Mouse (Mus musculus) liver, embryonic 14.5 days (tissue): ENCODE measurements around the gene Ube4b. TPM values are rescaled to one million over a fixed set of nuclear protein-coding genes. Genes with fewer than 3 reads are reported as not detected.

Source experiments
- ATAC-seq: fragments of 200-750 bp; cut with Nextera tagmentation; 2 replicates; pipeline ENCODE4 v1.8.0; 2017; ENCODE audit warnings: moderate number of reproducible peaks, mild to moderate bottlenecking, moderate library complexity; ENCODE audit not compliant: insufficient read depth
- DNase-seq, 3 experiments: peaks; one replicate each; pipeline ENCODE4 v3.0.0-alpha.2; 2012 to 2013; ENCODE audit warnings: low read depth in 3 of 3, low spot score in 3 of 3
- H3K27ac ChIP-seq: fragments of 300-500 bp; sonication (generic); 2 replicates; pipeline ENCODE4 v1.5.1; 2014; ENCODE audit warnings: moderate library complexity, mild to moderate bottlenecking, control low read depth, inconsistent platforms
- H3K27me3 ChIP-seq: fragments of 300-500 bp; sonication (generic); 2 replicates; pipeline ENCODE4 v1.6.1; 2014; ENCODE audit warnings: mild to moderate bottlenecking, low read length, moderate library complexity; ENCODE audit not compliant: control insufficient read depth, insufficient read depth
- H3K36me3 ChIP-seq: fragments of 300-500 bp; sonication (generic); replicated peaks from 2 replicates; pipeline ENCODE4 v1.6.1; 2014; ENCODE audit warnings: low read depth; ENCODE audit not compliant: control insufficient read depth, insufficient read depth
- H3K4me1 ChIP-seq, 2 experiments: fragments of 200-500 bp in 1 of 2; fragments of 300-500 bp in 1 of 2; sonication (generic) in 1 of 2; replicated peaks; 2 replicates each; pipeline ENCODE4 v1.6.1; 2012 to 2014; ENCODE audit warnings: antibody characterized with exemption in 1 of 2, inconsistent platforms in 1 of 2, low read length in 1 of 2; ENCODE audit not compliant: control insufficient read depth in 2 of 2, insufficient read depth in 2 of 2
- H3K4me2 ChIP-seq: fragments of 300-500 bp; sonication (generic); 2 replicates; pipeline ENCODE4 v1.6.1; 2014; ENCODE audit warnings: low read depth, mild to moderate bottlenecking, control low read depth, moderate library complexity
- H3K4me3 ChIP-seq, 2 experiments: fragments of 200-500 bp in 1 of 2; fragments of 300-500 bp in 1 of 2; sonication (generic) in 1 of 2; 2 replicates each; pipeline ENCODE4 v1.5.1; 2012 to 2014; ENCODE audit warnings: low read depth in 2 of 2, low read length in 2 of 2, mild to moderate bottlenecking in 2 of 2, control low read depth in 1 of 2, inconsistent platforms in 1 of 2, moderate library complexity in 1 of 2; ENCODE audit not compliant: insufficient read depth in 1 of 2
- H3K9ac ChIP-seq: fragments of 300-500 bp; sonication (generic); replicated peaks from 2 replicates; pipeline ENCODE4 v1.6.1; 2014; ENCODE audit warnings: mild to moderate bottlenecking, control low read depth, moderate library complexity
- H3K9me3 ChIP-seq: fragments of 300-500 bp; sonication (generic); 2 replicates; pipeline ENCODE4 v1.6.1; 2016; ENCODE audit warnings: low read length, mixed read lengths; ENCODE audit not compliant: control insufficient read depth
- CTCF ChIP-seq: IDR thresholded peaks from 2 replicates; pipeline ENCODE4 v1.5.1; 2016; ENCODE audit warnings: antibody characterized with exemption, low read depth, control low read depth
- EP300 ChIP-seq: IDR thresholded peaks from 2 replicates; pipeline ENCODE4 v1.6.1; 2016; ENCODE audit warnings: antibody characterized with exemption, low read depth
- WGBS: fragments of 180-500 bp; shearing (Covaris S2); extraction: QIAGEN DNeasy Blood & Tissue Kit; methylation state at CpG from one replicate; pipeline ENCODE4 v1.1.7; 2014; ENCODE audit not compliant: insufficient replicate concordance; 5-methylcytosine and 5-hydroxymethylcytosine counted together
- polyA plus RNA-seq, 2 experiments: library from polyadenylated mRNA; depleted of rRNA in 1 of 2; stranded (reverse) in 1 of 2; unstranded in 1 of 2; fragments of >200 nt; fragmentation: Nextera tagmentation in 1 of 2; extraction: Ambion mirVana in 1 of 2; gene quantifications; 2 replicates each; pipeline versions ENCODE4 v1.2.1 to v1.2.3; 2012 to 2014

The Ube4b gene
- polyA plus RNA-seq, 2 experiments, result 8.2 to 16.7 TPM

DNA sequence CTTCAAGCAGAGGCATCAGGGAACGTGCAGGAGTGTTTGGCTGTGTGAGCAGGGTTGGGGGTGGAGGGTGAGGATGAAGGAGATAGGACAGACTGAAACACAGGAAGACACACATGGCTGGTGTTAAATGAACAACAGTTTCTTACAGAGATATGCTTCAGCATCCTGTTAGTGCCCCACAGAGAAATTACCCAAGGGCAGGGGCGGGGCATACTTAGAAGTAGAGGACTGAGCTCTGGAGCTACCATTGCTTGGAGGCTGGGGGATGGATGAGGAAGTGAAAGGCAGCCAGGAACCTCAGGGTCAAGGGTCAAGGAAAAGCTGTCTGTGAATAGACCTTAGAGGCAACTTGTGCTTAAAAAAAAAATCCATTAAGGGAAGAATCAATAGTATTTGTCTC lies 85.9 kb downstream of the Ube4b start:
- H3K36me3 ChIP-seq, result peaks cover 10% of the 10 kb centered on the region
- peaks cover 14 to 17% of the 10 kb centered on the region in 2 experiments for H3K4me1 ChIP-seq

DNA sequence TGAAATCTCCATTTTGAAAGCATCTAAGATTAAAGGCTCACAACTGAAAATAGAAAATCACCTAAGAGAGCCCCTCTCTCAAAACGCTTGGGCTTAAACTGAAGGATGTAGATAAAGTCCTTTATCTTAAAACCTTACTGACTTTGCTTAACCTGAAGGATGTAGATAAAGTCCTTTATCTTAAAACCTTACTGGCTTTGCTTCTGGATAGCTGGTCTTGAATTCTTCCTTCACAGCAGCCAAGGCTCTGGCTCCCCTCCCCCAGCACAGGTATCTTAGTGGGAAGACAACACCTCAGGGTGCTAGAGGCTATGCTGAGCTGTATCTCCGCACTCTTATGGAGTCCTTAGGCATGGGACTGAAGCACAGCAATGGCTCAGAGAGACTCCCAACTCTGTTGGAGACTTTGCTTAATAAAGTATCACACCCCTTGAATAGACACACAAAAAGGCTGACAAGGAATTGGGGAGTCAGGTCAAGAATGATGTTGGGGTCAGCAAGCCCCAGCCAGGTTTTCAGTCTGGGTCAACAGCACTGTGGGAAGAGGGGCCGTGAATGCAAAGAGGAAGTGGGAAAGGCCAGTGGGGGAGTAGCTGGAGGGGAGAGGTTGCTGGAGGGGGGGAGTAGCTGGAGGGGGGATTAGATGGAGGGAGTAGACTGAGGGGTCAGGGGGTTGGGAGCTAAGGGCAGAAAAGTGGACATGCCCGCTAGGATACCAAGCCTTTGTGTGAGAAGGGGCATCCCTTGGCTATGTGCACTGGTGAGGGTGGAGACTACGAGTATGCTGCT lies 86.9 kb downstream of the Ube4b start:
- no peaks in the 10 kb centered on the region for H3K27me3 ChIP-seq
- peak in 1 of 3 experiments; percentile 18 for DNase-seq
- H3K9me3 ChIP-seq, result no peaks in the 10 kb centered on the region
- TF ChIP-seq EP300 (peak; percentile 68), CTCF (no peak)
- peaks cover 14 to 17% of the 10 kb centered on the region in 2 experiments for H3K4me1 ChIP-seq
- no peak overlapping the region for H3K4me3 ChIP-seq
- ATAC-seq, result peak; percentile 46; the same call in 1 of the 2 replicates
- 27% methylated on average over 5 of the region's 5 CpGs for WGBS
- peaks cover 13% of the 10 kb centered on the region for H3K36me3 ChIP-seq
- H3K4me2 ChIP-seq, result no peak overlapping the region
- no peak overlapping the region for H3K27ac ChIP-seq
- no peak overlapping the region for H3K9ac ChIP-seq

More for the DNA sequence above, 85.9 kb downstream of the Ube4b start:
- H3K4me2 ChIP-seq, result no peak overlapping the region
- ATAC-seq (peak; percentile 34; the same call in 1 of the 2 replicates), DNase-seq (peak in 1 of 3 experiments; percentile 9)
- no peak overlapping the region for H3K9ac ChIP-seq
- no peaks in the 10 kb centered on the region for H3K9me3 ChIP-seq
- no peak overlapping the region for H3K4me3 ChIP-seq
- no peaks in the 10 kb centered on the region for H3K27me3 ChIP-seq
- no peak overlapping the region for H3K27ac ChIP-seq
- TF ChIP-seq CTCF (no peak), EP300 (no peak)
- WGBS, result 22% methylated on average over 2 of the region's 2 CpGs

DNA sequence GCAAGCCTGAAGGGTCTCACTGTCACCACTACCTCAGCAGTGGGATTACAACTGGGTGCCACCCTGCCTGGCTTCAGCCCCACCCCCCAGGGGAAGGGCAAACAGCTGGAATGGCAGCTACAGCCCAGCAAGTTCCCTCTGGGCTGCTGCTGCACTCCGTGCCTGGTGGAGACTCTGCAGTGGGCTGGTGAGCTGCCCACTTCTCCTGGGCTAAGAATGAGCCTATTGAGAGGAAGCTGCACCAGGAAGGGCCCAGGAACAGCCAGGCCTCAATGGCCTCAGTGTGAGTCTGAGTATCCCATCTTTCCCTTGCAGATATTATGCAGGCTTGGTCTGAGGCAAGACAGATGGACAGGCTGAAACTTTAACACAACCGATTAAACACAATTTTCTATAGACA lies 88.4 kb downstream of the Ube4b start:
- TF ChIP-seq EP300 (no peak), CTCF (no peak)
- DNase-seq (no peak), ATAC-seq (no peak)
- peaks cover 16% of the 10 kb centered on the region for H3K36me3 ChIP-seq
- H3K4me3 ChIP-seq, result no peak overlapping the region
- WGBS, result 55% methylated on average over 2 of the region's 2 CpGs
- no peaks in the 10 kb centered on the region for H3K9me3 ChIP-seq
- no peak overlapping the region for H3K4me2 ChIP-seq
- H3K9ac ChIP-seq, result no peak overlapping the region
- no peak overlapping the region for H3K27ac ChIP-seq
- H3K27me3 ChIP-seq, result no peaks in the 10 kb centered on the region
- peaks cover 14 to 17% of the 10 kb centered on the region in 2 experiments for H3K4me1 ChIP-seq

DNA sequence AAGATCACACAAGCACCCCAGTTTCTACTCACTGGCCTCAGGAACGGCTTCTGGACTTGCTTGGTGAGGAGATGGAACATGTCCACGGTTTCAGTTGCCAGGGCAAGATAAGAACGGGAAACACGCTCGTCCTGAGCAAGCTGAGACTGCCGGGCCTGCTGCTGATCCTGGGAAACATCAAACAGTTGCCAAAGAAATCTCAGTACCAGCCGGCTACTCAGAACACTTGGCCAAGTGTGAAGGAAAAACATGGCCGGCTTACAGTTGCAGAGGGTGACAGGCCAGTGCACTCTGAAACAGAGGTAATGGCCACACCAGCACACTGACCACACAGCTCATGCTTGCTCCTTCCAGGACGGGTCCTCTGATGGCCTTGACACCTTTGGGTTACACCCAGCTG lies 89.2 kb downstream of the Ube4b start:
- Histone ChIP-seq H3K9ac (no peak overlapping the region), H3K27ac (no peak overlapping the region), H3K4me1 (peaks cover 14 to 17% of the 10 kb centered on the region in 2 experiments), H3K36me3 (peaks cover 22% of the 10 kb centered on the region), H3K27me3 (no peaks in the 10 kb centered on the region), H3K9me3 (no peaks in the 10 kb centered on the region), H3K4me2 (no peak overlapping the region), H3K4me3 (no peak overlapping the region)
- 68% methylated on average over 9 of the region's 9 CpGs for WGBS
- no peak for TF ChIP-seq CTCF
- TF ChIP-seq EP300, result no peak
- DNase-seq, result no peak
- ATAC-seq, result no peak

DNA sequence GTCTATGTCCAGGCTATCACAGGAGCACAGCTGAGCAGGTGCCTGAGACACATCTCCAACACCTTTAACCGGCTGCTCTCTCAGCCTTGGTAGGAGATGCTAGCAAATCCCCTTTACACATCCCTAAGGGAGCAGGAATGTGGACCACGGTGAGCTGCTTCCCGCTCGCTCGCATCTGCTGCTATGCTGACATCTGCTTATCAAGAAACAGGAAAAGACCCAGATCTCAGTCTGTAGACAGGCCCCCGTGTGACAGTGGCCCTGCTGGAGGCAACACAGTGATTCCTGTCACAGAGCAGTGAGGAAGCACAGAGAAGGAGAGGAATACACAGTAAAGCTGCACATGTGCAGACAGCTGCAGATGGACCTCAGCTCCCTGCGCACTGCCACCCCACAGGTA lies 90.2 kb downstream of the Ube4b start:
- H3K27me3 ChIP-seq, result no peaks in the 10 kb centered on the region
- 45% methylated on average over 7 of the region's 7 CpGs for WGBS
- ATAC-seq (no peak), DNase-seq (no peak)
- H3K4me2 ChIP-seq, result no peak overlapping the region
- H3K27ac ChIP-seq, result no peak overlapping the region
- H3K4me1 ChIP-seq, result peaks cover 14 to 17% of the 10 kb centered on the region in 2 experiments
- TF ChIP-seq EP300, result no peak
- no peak for TF ChIP-seq CTCF
- no peak overlapping the region for H3K9ac ChIP-seq
- H3K4me3 ChIP-seq, result no peak overlapping the region
- H3K36me3 ChIP-seq, result peaks cover 14% of the 10 kb centered on the region
- H3K9me3 ChIP-seq, result no peaks in the 10 kb centered on the region
